Mouse (Mus musculus) thymus, postnatal 0 days (tissue): ENCODE data around the gene Trim65. TPM values are rescaled to one million over a fixed set of nuclear protein-coding genes. Genes with fewer than 3 reads are reported as not detected.

Experiments used
- polyA plus RNA-seq: library from polyadenylated mRNA; unstranded; fragments of >200 nt; fragmentation: Nextera tagmentation; extraction: Ambion mirVana; gene quantifications from 2 replicates; pipeline ENCODE4 v1.2.1, GENCODE M21; 2015

Trim65 gene
- polyA plus RNA-seq, 1 experiment from 2014 or later = 2.6 TPM

Other genes with a start within 250 kb of the Trim65 start
- 35.4 and 39.8 TPM in 2 replicates for gene Smim5, start 231.2 kb downstream of the Trim65 start, polyA plus RNA-seq
- 3.8 and 4.8 TPM in 2 replicates for gene Smim6, start 219.1 kb downstream of the Trim65 start, polyA plus RNA-seq
- gene Sap30bp, start 197.8 kb downstream of the Trim65 start, polyA plus RNA-seq = 47.2 and 48.8 TPM in 2 replicates
- 16.8 and 18.9 TPM in 2 replicates for gene Recql5, start 197.7 kb downstream of the Trim65 start, polyA plus RNA-seq
- gene Itgb4, start 156.4 kb downstream of the Trim65 start, polyA plus RNA-seq = 7.8 TPM in 2 replicates
- 182 and 188 TPM in 2 replicates for gene Galk1, start 118.4 kb downstream of the Trim65 start, polyA plus RNA-seq
- 2,823 and 2,911 TPM in 2 replicates for gene H3f3b, start 103.2 kb downstream of the Trim65 start, polyA plus RNA-seq
- gene Unk, start 100.8 kb downstream of the Trim65 start, polyA plus RNA-seq = 20.5 and 22.9 TPM in 2 replicates
- gene Unc13d, start 53.2 kb downstream of the Trim65 start, polyA plus RNA-seq = 32.4 and 34.7 TPM in 2 replicates
- gene Wbp2, start 44.1 kb downstream of the Trim65 start, polyA plus RNA-seq = 75.1 and 97.4 TPM in 2 replicates
- gene Trim47, start 3.9 kb downstream of the Trim65 start, polyA plus RNA-seq = 10.8 and 10.9 TPM in 2 replicates
- gene Mrpl38, start 7.7 kb upstream of the Trim65 start, polyA plus RNA-seq = 65.0 and 68.8 TPM in 2 replicates
- gene Fbf1, start 37.0 kb upstream of the Trim65 start, polyA plus RNA-seq = 12.0 and 13.1 TPM in 2 replicates
- gene Ten1, start 67.7 kb upstream of the Trim65 start, polyA plus RNA-seq = 127 and 134 TPM in 2 replicates
- gene Acox1, start 67.9 kb upstream of the Trim65 start, polyA plus RNA-seq = 20.0 and 20.7 TPM in 2 replicates
- 1.5 and 2.0 TPM in 2 replicates for gene Evpl, start 106.9 kb upstream of the Trim65 start, polyA plus RNA-seq
- 86.4 and 89.0 TPM in 2 replicates for gene Srp68, start 143.1 kb upstream of the Trim65 start, polyA plus RNA-seq
- 0.49 and 0.59 TPM in 2 replicates for gene Galr2, start 149.8 kb upstream of the Trim65 start, polyA plus RNA-seq
- gene Exoc7, start 176.1 kb upstream of the Trim65 start, polyA plus RNA-seq = 73.0 and 74.5 TPM in 2 replicates
- 1.3 and 1.5 TPM in 2 replicates for gene Foxj1, start 204.3 kb upstream of the Trim65 start, polyA plus RNA-seq